Comparison of ENCODE assay signal across 8 mouse cellular contexts in genomic region chr1:103799343-103799742, GRCm38 (mm10).
A peak's percentile ranks its signal among the peaks of the same experiment; 100 is the strongest.
DNase-seq lines count a peak whose midpoint lies in the region; ATAC-seq and TF ChIP-seq lines count a peak whose summit lies in the region.

No protein-coding gene starts in this region.

- no peak overlapping the region for H3K9ac ChIP-seq in MEL (ENCODE audit: control insufficient read depth, low read depth, low read length, poor library complexity, severe bottlenecking)

- H3K36me3 ChIP-seq in MEL (ENCODE audit: control insufficient read depth in 1 of 2, insufficient read depth in 2 of 2, low read length in 2 of 2), result no peaks in the 10 kb centered on the region
- no peaks in the 10 kb centered on the region for H3K36me3 ChIP-seq in heart, embryonic 10.5 days

- DNase-seq in cerebellum, postnatal 14 days, result peak; percentile 21 to 42
- peak; percentile 31 to 45 for DNase-seq in layer of hippocampus, adult 2 months (ENCODE audit: low spot score in 2 of 2)
- DNase-seq in layer of hippocampus, adult 9-11 months, result no peak
- peak; percentile 26 for DNase-seq in MEL (ENCODE audit: low read depth, low spot score)
- DNase-seq in forelimb bud, embryonic 11.5 days (ENCODE audit: low read depth, low spot score), result peak; percentile 54
- DNase-seq in ovary, postnatal 10 days (ENCODE audit: low spot score), result no peak
- no peak for DNase-seq in heart, embryonic 10.5 days (ENCODE audit: low spot score)

- ATAC-seq in cerebellum, adult (ENCODE audit: insufficient number of reproducible peaks, low FRiP score, low TSS enrichment), result no peak

- H3K27ac ChIP-seq in layer of hippocampus, adult 2 months, result no peak overlapping the region
- H3K27ac ChIP-seq in MEL (ENCODE audit: control insufficient read depth, low read depth, low read length), result no peak overlapping the region
- no peak overlapping the region for H3K27ac ChIP-seq in heart, embryonic 10.5 days

- H3K4me1 ChIP-seq in MEL (ENCODE audit: control insufficient read depth in 1 of 2, insufficient read depth in 2 of 2, low read length in 2 of 2), result no peaks in the 10 kb centered on the region
- no peaks in the 10 kb centered on the region for H3K4me1 ChIP-seq in heart, embryonic 10.5 days

- TF ChIP-seq RAD21 in MEL (IDR thresholded peaks at IDR 0.05; ENCODE audit: low read depth, low read length), result peak; percentile 64

- H3K4me3 ChIP-seq in layer of hippocampus, adult 2 months, result no peak overlapping the region
- H3K4me3 ChIP-seq in MEL (ENCODE audit: control insufficient read depth in 1 of 2, insufficient read depth in 1 of 2, low read depth in 2 of 2, low read length in 2 of 2), result no peak overlapping the region
- H3K4me3 ChIP-seq in heart, embryonic 10.5 days, result no peak overlapping the region

- H3K9me3 ChIP-seq in MEL (replicated peaks; ENCODE audit: insufficient read depth, low read length), result no peaks in the 10 kb centered on the region
- H3K9me3 ChIP-seq in heart, embryonic 10.5 days, result no peaks in the 10 kb centered on the region

- no peaks in the 10 kb centered on the region for H3K27me3 ChIP-seq in MEL (ENCODE audit: control insufficient read depth in 1 of 2, insufficient read depth in 2 of 2, low read length in 2 of 2)
- H3K27me3 ChIP-seq in heart, embryonic 10.5 days (ENCODE audit: insufficient read depth, poor library complexity, severe bottlenecking), result no peaks in the 10 kb centered on the region

- no peak for TF ChIP-seq POLR2A in MEL (IDR thresholded peaks at IDR 0.05; ENCODE audit: control insufficient read depth in 1 of 2, insufficient read depth in 1 of 2, low read depth in 1 of 2, low read length in 2 of 2, poor library complexity in 1 of 2)

- H3K79me2 ChIP-seq in MEL (ENCODE audit: control insufficient read depth, insufficient read depth, low read length, poor library complexity), result no peaks in the 10 kb centered on the region

- no peak for TF ChIP-seq EP300 in MEL (IDR thresholded peaks at IDR 0.05; ENCODE audit: low read depth in 1 of 2, low read length in 2 of 2)

- TF ChIP-seq CTCF in layer of hippocampus, adult 2 months (conservative IDR thresholded peaks at IDR 0.05), result peak; percentile 79
- peak in 1 of 3 experiments; percentile 48; a peak in 2 of 6 replicates for TF ChIP-seq CTCF in MEL (IDR thresholded peaks at IDR 0.05 in 2 of 3, conservative IDR thresholded peaks at IDR 0.05 in 1 of 3; ENCODE audit: control insufficient read depth in 1 of 3, insufficient read depth in 1 of 3, low read depth in 2 of 3, low read length in 3 of 3, poor library complexity in 1 of 3, severe bottlenecking in 1 of 3)

TF ChIP-seq in MEL, 35 proteins besides CTCF, POLR2A, EP300 and RAD21:
- TF ChIP-seq SIN3A (IDR thresholded peaks at IDR 0.05; ENCODE audit: low read length) (no peak), JUND (IDR thresholded peaks at IDR 0.05; ENCODE audit: low read depth, low read length) (no peak), ZNF384 (IDR thresholded peaks at IDR 0.05; ENCODE audit: low read depth, low read length) (no peak), KAT2A (conservative IDR thresholded peaks at IDR 0.05; ENCODE audit: low read depth, low read length) (no peak), SMC3 (IDR thresholded peaks at IDR 0.05; ENCODE audit: low read depth, low read length) (peak; percentile 38), ZC3H11A (IDR thresholded peaks at IDR 0.05; ENCODE audit: low read depth, low read length) (peak; percentile 55)

Comparison
In these comparisons a context has a peak if more than half of its experiments do, and no peak if none do; other contexts are left out.
1. DNase-seq: peak in cerebellum, postnatal 14 days (2 of 2), layer of hippocampus, adult 2 months (2 of 2), MEL (single experiment) and forelimb bud, embryonic 11.5 days (single experiment); none in layer of hippocampus, adult 9-11 months (single experiment), ovary, postnatal 10 days (single experiment) and heart, embryonic 10.5 days (single experiment).